Mouse (Mus musculus) c-Kit-positive CD71-positive TER-119-positive erythroid progenitor cells, embryonic 14.5 days (primary cell): ENCODE measurements around the gene Unc80.
"Not testable (repeated sequence)": the region's sequence is repeated elsewhere in the genome, so short reads cannot be mapped to it uniquely, and the experiment has no call there.

Experiments used
- DNase-seq: peaks from one replicate; pipeline ENCODE4 v3.0.0-alpha.2; 2013; ENCODE audit warnings: low spot score

Gene Unc80

GRCm38 (mm10) chr1:66617188-66617587 is 149.0 kb downstream of the Unc80 start:
- no peak for DNase-seq

DNA sequence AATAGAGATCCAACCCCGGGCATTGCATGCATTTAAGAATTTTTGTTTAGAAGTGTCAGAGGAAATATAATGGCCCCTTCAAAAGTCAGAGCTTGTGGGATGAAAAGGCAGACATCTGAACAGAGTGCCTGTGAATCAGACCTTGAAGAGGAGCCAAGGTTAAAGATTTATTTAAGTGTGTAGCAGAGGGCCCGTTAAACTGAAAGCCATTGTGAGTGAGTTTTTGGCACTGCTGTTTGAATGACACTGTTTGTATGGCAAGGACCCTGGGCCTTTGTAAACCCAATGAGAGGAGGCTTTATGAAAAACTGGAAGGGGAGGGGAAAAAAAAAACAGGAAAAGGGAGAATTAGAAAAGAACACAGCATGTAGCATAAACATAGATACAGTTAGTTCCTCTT is 170.0 kb downstream of the Unc80 start:
- DNase-seq = no peak

DNA sequence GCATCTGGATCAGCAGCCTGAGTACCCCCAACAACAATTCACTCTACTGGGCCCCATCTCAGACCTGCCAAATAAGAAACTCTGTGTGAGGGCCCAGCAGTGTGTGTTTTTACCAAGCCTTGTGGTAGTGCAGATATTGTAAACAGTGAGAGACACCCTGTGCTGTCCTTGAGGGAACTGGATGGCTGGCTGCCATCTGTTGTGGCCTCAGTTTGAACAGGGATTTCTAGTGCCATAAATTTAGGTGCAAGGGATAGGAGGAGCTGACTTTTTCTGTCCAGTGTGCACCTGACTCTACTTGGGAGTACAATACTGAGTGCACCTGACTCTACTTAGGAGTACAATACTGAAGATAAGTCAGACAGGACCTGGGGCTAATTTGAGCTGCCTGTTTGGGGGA is 178.7 kb downstream of the Unc80 start:
- no peak for DNase-seq

- no peak for DNase-seq
These were observed 181.4 kb downstream of the Unc80 start for GRCm38 (mm10) chr1:66649568-66649967.

GRCm38 (mm10) chr1:66650006-66650405 is 181.8 kb downstream of the Unc80 start:
- DNase-seq = no peak

DNA sequence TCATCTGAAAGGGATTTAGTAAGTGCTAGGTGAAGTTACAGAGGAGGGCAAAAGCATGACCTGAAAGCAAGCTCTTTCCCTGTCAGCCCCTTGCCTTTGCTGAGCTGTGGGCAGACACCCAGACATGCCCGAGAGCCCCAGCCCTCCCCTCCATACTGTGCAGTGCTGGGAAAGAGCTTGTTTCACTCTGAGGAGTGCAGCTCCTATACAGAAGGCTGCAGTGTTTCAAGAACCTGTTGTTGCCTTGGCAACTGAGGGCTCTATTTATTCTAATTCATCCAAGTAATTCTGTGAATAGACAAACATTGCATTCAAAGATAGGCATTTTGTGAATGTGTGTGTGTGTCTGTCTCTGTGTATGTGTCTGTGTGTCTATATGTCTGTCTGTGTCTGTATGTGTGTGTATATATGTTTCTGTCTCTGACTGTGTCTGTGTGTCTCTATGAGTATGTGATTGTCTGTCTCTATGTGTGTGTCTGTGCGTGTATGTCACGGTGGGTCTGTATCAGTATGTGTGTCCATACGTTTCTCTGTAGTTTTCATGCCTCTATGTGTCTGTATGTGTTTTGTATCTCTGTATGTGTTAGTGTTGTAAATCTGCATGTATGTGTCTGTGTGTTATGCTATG is 187.1 kb downstream of the Unc80 start:
- no peak for DNase-seq

GRCm38 (mm10) chr1:66655747-66656119 is 187.6 kb downstream of the Unc80 start:
- peak; percentile 4 for DNase-seq

GRCm38 (mm10) chr1:66671475-66671874 is 203.3 kb downstream of the Unc80 start:
- no peak for DNase-seq

GRCm38 (mm10) chr1:66672812-66673211 is 204.6 kb downstream of the Unc80 start:
- DNase-seq = no peak

GRCm38 (mm10) chr1:66677928-66678327 is 209.8 kb downstream of the Unc80 start:
- DNase-seq = no peak

- no peak for DNase-seq
These were observed 210.5 kb downstream of the Unc80 start for GRCm38 (mm10) chr1:66678662-66679061.

DNA sequence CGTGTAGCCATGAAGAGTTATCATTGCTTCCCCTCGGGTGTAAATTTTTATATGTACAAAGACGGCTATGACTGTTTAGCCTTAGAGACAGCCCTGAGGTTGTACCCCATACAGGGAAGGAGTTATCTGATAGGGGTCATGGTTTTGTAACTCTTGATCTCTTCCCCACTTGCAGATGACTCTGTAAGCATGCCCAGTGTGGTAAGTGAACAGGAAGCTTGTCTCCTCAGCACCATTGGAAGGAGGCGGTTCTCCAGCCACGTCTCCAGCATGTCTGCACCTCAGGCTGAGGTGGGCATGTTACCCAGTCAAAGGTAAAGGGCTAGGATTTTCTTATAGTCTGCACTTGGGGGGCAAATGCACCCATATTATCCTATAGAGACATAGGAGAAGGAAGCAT is 214.8 kb downstream of the Unc80 start:
- no peak for DNase-seq

DNA sequence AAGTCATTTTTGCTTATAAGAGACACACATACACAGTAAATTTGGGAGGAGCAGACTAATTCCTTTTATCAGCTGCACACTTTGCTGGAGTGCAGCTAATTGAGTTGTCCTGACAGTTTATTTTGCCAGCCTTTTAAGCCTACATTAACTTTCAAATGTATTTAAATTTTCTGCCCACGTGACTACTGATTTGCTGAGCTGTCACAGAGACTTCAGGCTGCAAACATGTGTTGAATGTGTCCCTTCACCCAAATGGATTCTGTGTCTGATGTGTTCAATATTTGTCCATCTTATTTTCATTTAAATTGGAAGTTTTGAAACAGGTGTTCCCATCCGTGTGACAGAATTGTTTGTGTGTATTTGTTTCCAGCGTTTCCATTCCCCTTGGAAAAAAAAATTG is 223.6 kb downstream of the Unc80 start:
- no peak for DNase-seq

DNA sequence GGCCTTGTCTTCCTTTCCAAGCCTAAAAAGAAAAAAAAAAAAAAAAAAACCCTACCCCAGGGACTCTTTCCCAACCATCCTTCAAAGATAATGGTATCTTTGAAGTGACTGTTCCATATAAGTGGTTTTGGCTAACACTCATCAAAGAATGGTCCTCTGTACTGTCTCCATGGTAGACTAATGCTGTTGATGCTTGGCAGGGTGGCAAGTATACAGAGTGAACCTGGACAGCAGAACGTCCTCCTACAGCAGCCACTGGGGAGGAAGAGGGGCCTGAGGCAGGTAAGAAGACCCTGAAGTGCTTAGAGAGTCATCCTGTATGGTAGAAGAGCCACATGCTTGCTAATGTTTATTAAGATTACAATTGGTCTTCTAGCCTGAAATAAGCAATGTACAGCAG is 224.1 kb downstream of the Unc80 start:
- no peak for DNase-seq

GRCm38 (mm10) chr1:66692780-66693392 is 224.7 kb downstream of the Unc80 start:
- DNase-seq = no peak

GRCm38 (mm10) chr1:66694266-66694665 is 226.1 kb downstream of the Unc80 start:
- DNase-seq = no peak

DNA sequence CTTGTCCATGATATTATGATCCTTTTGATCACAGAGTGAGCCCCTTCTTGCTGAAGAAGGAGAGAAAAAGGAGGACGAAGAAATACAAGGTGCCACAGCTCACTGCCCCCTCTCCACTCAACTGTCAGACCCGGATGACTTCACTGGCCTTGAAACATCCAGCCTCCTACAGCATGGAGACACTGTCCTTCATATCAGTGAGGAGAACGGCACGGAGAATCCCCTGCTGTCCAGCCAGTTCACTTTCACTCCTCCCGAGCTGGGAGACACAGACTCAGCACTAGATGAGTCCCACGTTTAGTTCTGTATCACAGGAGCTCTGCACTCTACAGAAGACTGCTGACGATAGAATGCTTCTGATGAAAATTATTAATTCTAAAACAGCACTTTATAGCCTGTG is 227.1 kb downstream of the Unc80 start:
- DNase-seq = no peak

DNA sequence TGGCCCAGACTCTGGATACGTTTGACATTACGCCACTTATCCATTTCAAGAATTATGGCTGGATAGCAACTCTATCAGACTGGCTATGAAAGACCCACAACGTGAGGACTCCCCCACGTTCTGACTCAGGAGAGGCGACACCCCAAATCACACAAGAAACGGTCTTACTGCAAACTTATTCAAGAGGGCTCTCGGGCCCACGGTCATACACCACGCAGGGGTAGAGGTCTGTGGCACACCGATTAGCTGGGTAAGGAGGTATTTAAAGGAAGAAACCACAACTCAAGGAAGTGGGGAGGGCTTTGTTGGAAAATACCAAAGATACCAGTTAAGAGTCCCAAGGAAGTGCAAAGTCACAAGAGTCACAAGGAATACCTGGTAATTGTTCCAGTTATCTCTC is 231.5 kb downstream of the Unc80 start:
- DNase-seq = not testable (repeated sequence)

DNA sequence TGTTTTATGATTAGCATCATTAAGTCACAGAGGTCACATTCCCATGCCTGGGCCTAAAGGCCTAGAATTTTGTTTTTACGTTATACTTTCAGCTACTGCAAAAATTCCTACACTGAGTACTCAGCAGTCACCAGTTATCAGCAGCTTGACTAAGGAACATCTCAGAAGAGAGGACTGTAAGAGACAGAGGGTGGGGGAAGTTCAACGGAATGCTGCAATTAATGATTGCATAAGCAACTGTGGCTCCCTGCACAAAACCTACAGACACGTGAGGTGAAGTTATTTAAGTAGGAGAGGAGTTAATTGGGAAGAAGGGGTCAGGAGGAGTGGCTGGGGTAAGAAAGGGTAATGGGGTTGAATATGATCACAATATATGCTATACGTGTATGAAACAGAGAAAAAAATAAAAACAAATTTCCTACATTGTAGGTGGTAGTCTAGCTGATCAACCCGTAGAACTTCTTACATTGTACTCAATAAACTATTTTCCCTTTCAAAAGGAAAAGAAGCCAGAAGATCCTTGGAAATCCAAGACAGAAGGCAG is 232.1 kb downstream of the Unc80 start:
- no peak for DNase-seq

DNA sequence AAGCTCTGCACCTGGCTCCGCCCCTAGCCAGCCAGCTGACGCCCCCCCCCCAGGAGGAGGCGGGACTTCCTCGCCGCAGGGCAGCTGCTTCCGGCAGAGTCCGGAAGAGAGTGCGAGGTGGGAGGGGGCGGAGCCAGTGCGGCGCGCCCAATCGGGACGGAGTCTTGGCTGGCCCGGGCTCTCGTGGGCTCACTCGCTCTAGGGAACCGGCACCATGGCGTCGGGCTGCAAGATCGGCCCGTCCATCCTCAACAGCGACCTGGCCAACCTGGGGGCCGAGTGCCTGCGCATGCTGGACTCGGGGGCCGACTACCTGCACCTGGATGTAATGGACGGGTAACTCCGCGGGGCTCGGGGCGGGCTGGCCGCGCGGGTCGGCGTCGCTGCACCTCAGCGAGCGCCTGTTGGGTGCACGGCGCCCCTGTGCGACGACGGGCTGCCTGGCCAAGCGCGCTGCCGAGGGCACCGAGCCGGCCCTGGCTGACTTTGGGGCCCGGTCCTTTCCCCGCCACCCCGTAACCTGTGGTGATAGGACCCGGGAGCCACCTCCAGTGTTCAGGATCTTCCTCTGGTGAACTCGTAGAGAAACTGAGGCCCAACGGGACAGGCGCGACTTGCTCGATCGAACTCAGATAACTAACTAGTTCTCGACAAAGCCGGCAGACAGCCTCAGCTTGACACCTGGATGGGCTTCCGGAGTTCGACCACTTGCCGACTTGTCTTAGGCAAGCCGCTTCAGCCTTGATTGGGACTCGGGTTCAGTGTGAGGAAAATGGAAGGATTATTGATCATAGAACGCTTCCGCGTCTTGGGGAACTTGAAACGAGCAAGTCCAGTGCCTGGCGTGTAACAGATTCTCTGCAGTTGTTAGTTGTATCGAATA is 232.8 kb downstream of the Unc80 start, which contains the start of gene Rpe:
Gene Rpe (plus strand): TSS at position 139 of the 883 bp plus-strand sequence.
- peak; percentile 89 for DNase-seq

- no peak for DNase-seq
These were observed 233.4 kb downstream of the Unc80 start for GRCm38 (mm10) chr1:66701576-66701940.

GRCm38 (mm10) chr1:66702623-66703345 is 234.6 kb downstream of the Unc80 start:
- no peak for DNase-seq
